Mouse (Mus musculus): ENCODE results near the gene F11. TPM values are rescaled to one million over a fixed set of nuclear protein-coding genes. Genes with fewer than 3 reads are reported as not detected.

Gene F11
- total RNA-seq (2014; rRNA removed) (not detected in 2 replicates), polyA plus RNA-seq (2015; fragmentation: Nextera tagmentation; extraction: Ambion mirVana) (not detected in 2 replicates)

DNA sequence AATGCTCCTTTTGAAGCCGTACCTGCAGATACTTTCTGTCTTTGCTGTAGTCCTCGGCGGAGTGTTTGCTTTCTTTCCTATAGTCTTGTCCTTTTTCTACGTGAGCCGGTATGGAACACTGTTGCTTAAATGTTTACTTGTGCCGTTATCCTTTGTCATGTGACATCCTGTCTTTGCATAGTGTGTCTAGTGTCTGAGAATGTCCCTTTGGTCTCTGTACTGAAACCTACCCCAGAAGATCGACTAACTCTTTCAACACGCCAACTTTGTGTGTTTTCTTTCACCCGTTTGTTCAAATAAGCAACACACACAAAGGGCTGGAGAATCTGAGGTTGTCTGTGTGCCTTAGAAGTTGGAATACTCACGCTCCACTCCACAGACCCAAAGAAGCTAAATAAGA lies at the start of gene F11:
Gene F11 (minus strand): TSS at position 112 of the 400 bp plus-strand sequence.
- DNase-seq (ENCODE audit: low spot score) (no peak), ATAC-seq (no peak)
- Histone ChIP-seq H3K9me3 (ENCODE audit: low read length) (no peaks in the 10 kb centered on the region), H3K36me3 (ENCODE audit: insufficient read depth, low read length) (no peaks in the 10 kb centered on the region), H3K4me2 (ENCODE audit: low read depth, low read length) (no peak within 1 kb of the TSS), H3K27ac (no peak within 1 kb of the TSS), H3K4me1 (ENCODE audit: insufficient read depth, low read length) (no peaks in the 10 kb centered on the region), H3K9ac (replicated peaks; ENCODE audit: low read length) (no peak within 1 kb of the TSS), H3K27me3 (ENCODE audit: insufficient read depth, low read length) (no peaks in the 10 kb centered on the region), H3K4me3 (ENCODE audit: low read length) (no peak within 1 kb of the TSS)
- 80% methylated on average over 10 of the region's 10 CpGs for WGBS
- TF ChIP-seq CTCF (IDR thresholded peaks at IDR 0.05; ENCODE audit: low read depth), result no peak

DNA sequence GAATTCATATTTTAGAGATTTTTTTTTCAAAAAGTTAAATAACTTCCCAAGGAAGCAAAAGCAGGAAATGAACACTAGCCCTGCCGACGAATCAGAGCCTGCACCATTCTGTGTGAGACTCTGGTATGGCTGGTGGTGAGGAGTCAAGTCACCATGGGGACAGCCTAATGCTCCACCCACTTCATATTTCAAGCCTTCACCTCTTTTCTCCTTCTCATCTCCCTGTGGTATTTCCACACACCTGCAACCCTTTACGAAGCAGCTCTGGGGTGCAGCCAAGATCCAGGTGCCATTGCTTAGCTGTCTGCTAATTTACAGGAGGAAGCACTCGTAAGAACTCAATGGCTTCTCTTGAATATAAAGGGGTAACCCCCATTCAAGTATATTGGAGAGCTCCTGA lies 49.1 kb upstream of the F11 start:
- no peak overlapping the region for H3K4me3 ChIP-seq (ENCODE audit: low read length)
- H3K4me2 ChIP-seq (ENCODE audit: low read depth, low read length), result no peak overlapping the region
- H3K9me3 ChIP-seq (ENCODE audit: low read length), result no peaks in the 10 kb centered on the region
- H3K27ac ChIP-seq, result no peak overlapping the region
- ATAC-seq (no peak), DNase-seq (ENCODE audit: low spot score) (no peak)
- TF ChIP-seq CTCF (IDR thresholded peaks at IDR 0.05; ENCODE audit: low read depth), result no peak
- no peak overlapping the region for H3K9ac ChIP-seq (replicated peaks; ENCODE audit: low read length)
- no peaks in the 10 kb centered on the region for H3K36me3 ChIP-seq (ENCODE audit: insufficient read depth, low read length)
- no peaks in the 10 kb centered on the region for H3K27me3 ChIP-seq (ENCODE audit: insufficient read depth, low read length)
- H3K4me1 ChIP-seq (ENCODE audit: insufficient read depth, low read length), result no peaks in the 10 kb centered on the region
- WGBS, result 84% methylated on average over 4 of the region's 4 CpGs

DNA sequence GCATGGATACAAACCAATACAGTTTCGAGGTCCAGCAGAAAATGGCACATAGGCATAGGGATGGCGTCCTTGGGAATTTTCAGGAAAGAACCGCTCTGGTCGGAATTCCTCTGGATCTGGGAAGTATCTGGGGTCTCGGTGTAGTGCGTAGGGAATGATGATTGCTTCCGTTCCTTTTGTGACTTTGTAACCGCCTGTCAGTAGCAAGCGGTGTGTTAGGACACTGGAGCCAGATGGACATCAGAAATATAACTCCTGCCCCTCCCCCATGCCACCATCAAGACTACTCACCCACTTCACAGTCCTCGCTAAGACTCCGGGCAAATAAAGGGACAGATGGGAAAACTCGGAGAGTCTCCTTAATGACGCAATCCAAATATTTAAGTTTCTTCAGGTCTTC lies 46.5 kb upstream of the F11 start, which contains the start of gene Gm45753:
Gene Gm45753 (minus strand): TSS at position 101 of the 400 bp plus-strand sequence.
- no peak for DNase-seq (ENCODE audit: low spot score)
- Histone ChIP-seq H3K9ac (replicated peaks; ENCODE audit: low read length) (no peak within 1 kb of the TSS), H3K4me2 (ENCODE audit: low read depth, low read length) (no peak within 1 kb of the TSS), H3K27me3 (ENCODE audit: insufficient read depth, low read length) (no peaks in the 10 kb centered on the region), H3K4me3 (ENCODE audit: low read length) (no peak within 1 kb of the TSS), H3K4me1 (ENCODE audit: insufficient read depth, low read length) (no peaks in the 10 kb centered on the region), H3K36me3 (ENCODE audit: insufficient read depth, low read length) (no peaks in the 10 kb centered on the region), H3K9me3 (ENCODE audit: low read length) (no peaks in the 10 kb centered on the region), H3K27ac (no peak within 1 kb of the TSS)
- 93% methylated on average over 13 of the region's 13 CpGs for WGBS
- ATAC-seq, result no peak
- TF ChIP-seq CTCF (IDR thresholded peaks at IDR 0.05; ENCODE audit: low read depth), result no peak

DNA sequence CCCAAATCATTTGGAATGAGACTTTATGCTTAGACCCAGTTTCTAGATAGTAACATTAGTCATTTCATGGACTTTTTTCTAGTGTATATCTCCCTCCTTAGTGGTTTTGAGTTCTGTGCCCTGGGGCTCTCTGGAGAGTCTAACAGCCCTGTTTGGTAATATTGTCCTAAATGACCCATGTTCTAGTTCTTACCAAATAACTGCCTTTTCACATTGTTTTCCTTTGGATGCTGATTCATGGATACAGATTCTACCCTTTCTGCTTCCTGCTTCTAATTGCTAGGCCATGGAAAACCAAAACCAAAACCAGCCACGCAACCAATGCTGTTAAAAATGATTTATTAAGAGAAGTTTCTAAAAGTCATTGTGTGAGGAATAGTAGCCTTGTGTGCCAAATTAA lies 43.6 kb upstream of the F11 start:
- Histone ChIP-seq H3K4me3 (ENCODE audit: low read length) (no peak overlapping the region), H3K9me3 (ENCODE audit: low read length) (no peaks in the 10 kb centered on the region), H3K27ac (no peak overlapping the region), H3K27me3 (ENCODE audit: insufficient read depth, low read length) (no peaks in the 10 kb centered on the region), H3K4me2 (ENCODE audit: low read depth, low read length) (no peak overlapping the region), H3K4me1 (ENCODE audit: insufficient read depth, low read length) (no peaks in the 10 kb centered on the region), H3K36me3 (ENCODE audit: insufficient read depth, low read length) (no peaks in the 10 kb centered on the region), H3K9ac (replicated peaks; ENCODE audit: low read length) (no peak overlapping the region)
- TF ChIP-seq CTCF (IDR thresholded peaks at IDR 0.05; ENCODE audit: low read depth), result no peak
- WGBS, result 69% methylated on average over 1 of the region's 1 CpGs
- DNase-seq (ENCODE audit: low spot score) (no peak), ATAC-seq (no peak)

DNA sequence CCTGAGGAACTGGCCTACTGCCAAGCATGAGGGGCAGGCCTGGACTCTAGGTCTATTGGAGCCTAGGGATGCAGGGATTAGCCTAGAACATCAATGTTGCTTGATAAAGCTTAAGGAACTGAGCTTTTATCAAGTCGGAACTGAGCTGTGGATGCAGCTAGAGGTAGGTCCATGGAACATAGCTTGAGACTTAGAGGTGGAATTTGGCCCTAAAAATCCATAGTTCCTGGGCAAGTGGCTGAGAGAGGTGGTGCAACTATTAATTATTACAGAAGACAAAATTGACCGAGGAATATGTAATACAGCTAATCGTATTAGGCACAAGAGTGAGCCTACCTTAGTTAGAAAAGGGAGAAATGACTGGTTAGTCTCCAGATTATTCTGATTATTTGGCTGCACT lies 42.5 kb upstream of the F11 start:
- Histone ChIP-seq H3K36me3 (ENCODE audit: insufficient read depth, low read length) (no peaks in the 10 kb centered on the region), H3K4me3 (ENCODE audit: low read length) (no peak overlapping the region), H3K9me3 (ENCODE audit: low read length) (no peaks in the 10 kb centered on the region), H3K4me2 (ENCODE audit: low read depth, low read length) (no peak overlapping the region), H3K27me3 (ENCODE audit: insufficient read depth, low read length) (no peaks in the 10 kb centered on the region), H3K27ac (no peak overlapping the region), H3K4me1 (ENCODE audit: insufficient read depth, low read length) (no peaks in the 10 kb centered on the region), H3K9ac (replicated peaks; ENCODE audit: low read length) (no peak overlapping the region)
- no peak for TF ChIP-seq CTCF (IDR thresholded peaks at IDR 0.05; ENCODE audit: low read depth)
- DNase-seq (ENCODE audit: low spot score) (no peak), ATAC-seq (no peak)
- WGBS, result 88% methylated on average over 3 of the region's 3 CpGs

DNA sequence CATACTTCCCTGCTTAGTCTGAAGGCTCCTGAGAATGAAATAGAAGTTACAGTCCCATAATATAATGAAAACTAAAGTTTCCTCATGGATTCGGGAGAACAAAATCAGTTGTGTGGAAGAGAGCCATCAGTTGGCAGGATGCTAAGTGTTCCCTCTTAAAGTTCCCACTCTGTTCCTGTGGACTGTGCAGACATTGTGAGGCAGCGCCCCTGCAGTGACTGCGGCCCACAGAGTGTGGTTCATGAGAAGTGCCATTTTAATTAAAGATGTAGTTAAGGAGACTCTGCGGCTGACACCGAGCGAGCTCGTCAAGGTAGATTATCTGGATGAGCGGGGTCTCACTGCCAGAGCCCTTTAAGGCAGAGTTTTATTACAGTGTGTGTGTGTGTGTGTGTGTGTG lies 40.6 kb upstream of the F11 start:
- H3K4me3 ChIP-seq (ENCODE audit: low read length), result no peak overlapping the region
- no peak overlapping the region for H3K27ac ChIP-seq
- H3K4me2 ChIP-seq (ENCODE audit: low read depth, low read length), result no peak overlapping the region
- H3K9ac ChIP-seq (replicated peaks; ENCODE audit: low read length), result no peak overlapping the region
- 54% methylated on average over 8 of the region's 8 CpGs for WGBS
- H3K4me1 ChIP-seq (ENCODE audit: insufficient read depth, low read length), result no peaks in the 10 kb centered on the region
- no peaks in the 10 kb centered on the region for H3K9me3 ChIP-seq (ENCODE audit: low read length)
- DNase-seq (ENCODE audit: low spot score), result peak; percentile 20
- H3K36me3 ChIP-seq (ENCODE audit: insufficient read depth, low read length), result no peaks in the 10 kb centered on the region
- peak; percentile 61; the same call in 1 of the 2 replicates for ATAC-seq
- H3K27me3 ChIP-seq (ENCODE audit: insufficient read depth, low read length), result no peaks in the 10 kb centered on the region
- TF ChIP-seq CTCF (IDR thresholded peaks at IDR 0.05; ENCODE audit: low read depth), result peak; percentile 16; the same call in 1 of the 2 replicates

DNA sequence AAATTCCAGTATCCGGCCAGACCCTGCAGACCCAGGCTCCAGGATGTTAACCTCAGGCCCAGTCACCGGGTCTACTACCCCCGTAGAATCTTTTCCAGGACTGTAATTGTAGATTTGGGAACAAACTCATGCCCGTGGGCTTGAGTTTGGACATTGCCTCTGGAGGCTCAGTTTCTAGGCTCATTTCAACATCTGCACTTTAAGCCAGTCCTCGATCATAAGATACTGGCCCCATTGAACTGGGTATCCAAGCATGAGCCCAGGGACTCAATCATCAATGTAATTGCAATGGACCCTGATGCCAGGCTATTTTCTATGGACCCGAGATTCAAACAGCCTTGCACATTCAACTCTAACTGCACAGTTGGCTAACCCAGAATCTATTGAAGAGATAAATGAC lies 33.4 kb upstream of the F11 start:
- Histone ChIP-seq H3K4me1 (ENCODE audit: insufficient read depth, low read length) (no peaks in the 10 kb centered on the region), H3K9me3 (ENCODE audit: low read length) (no peaks in the 10 kb centered on the region), H3K27me3 (ENCODE audit: insufficient read depth, low read length) (no peaks in the 10 kb centered on the region), H3K27ac (no peak overlapping the region), H3K4me3 (ENCODE audit: low read length) (no peak overlapping the region), H3K36me3 (ENCODE audit: insufficient read depth, low read length) (no peaks in the 10 kb centered on the region), H3K9ac (replicated peaks; ENCODE audit: low read length) (no peak overlapping the region), H3K4me2 (ENCODE audit: low read depth, low read length) (no peak overlapping the region)
- ATAC-seq (no peak), DNase-seq (ENCODE audit: low spot score) (no peak)
- WGBS, result 91% methylated on average over 6 of the region's 6 CpGs
- no peak for TF ChIP-seq CTCF (IDR thresholded peaks at IDR 0.05; ENCODE audit: low read depth)
